Mouse (Mus musculus) ES-E14 (cell line): ENCODE data around the gene Cldn15. TPM values are rescaled to one million over a fixed set of nuclear protein-coding genes. Genes with fewer than 3 reads are reported as not detected.
"Not testable (repeated sequence)": the region's sequence is repeated elsewhere in the genome, so short reads cannot be mapped to it uniquely, and the experiment has no call there.

ENCODE experiments used
- DNase-seq: peaks from one replicate; pipeline ENCODE4 v3.0.0-alpha.2; 2013; ENCODE audit warnings: low read depth, low spot score
- H3K27ac ChIP-seq: 2 replicates; pipeline ENCODE4 v1.5.1; 2012; ENCODE audit warnings: low read depth, mild to moderate bottlenecking, low read length, moderate library complexity, mixed read lengths; ENCODE audit not compliant: poor library complexity, insufficient read depth, severe bottlenecking
- H3K36me3 ChIP-seq: 2 replicates; pipeline ENCODE4 v1.6.1; 2012; ENCODE audit warnings: mild to moderate bottlenecking, low read length, moderate library complexity, mixed read lengths; ENCODE audit not compliant: control insufficient read depth, poor library complexity, insufficient read depth, severe bottlenecking
- H3K4me1 ChIP-seq, 2 experiments: fragments of 150-350 bp in 1 of 2; sonication (generic) in 1 of 2; 2 replicates each; pipeline ENCODE4 v1.6.1; 2012; ENCODE audit warnings: low read length in 2 of 2, mild to moderate bottlenecking in 1 of 2, mixed read lengths in 1 of 2; ENCODE audit not compliant: control insufficient read depth in 2 of 2, insufficient read depth in 2 of 2, poor library complexity in 1 of 2
- H3K4me3 ChIP-seq, 2 experiments: fragments of 150-350 bp in 1 of 2; sonication (generic) in 1 of 2; 2 replicates each; pipeline ENCODE4 v1.5.1; 2012; ENCODE audit warnings: low read length in 2 of 2, low read depth in 1 of 2, mild to moderate bottlenecking in 1 of 2, mixed read lengths in 1 of 2; ENCODE audit not compliant: insufficient read depth in 1 of 2, poor library complexity in 1 of 2, severe bottlenecking in 1 of 2
- H3K9ac ChIP-seq: 2 replicates; pipeline ENCODE4 v1.6.1; 2012; ENCODE audit warnings: low read depth, mild to moderate bottlenecking, low read length, mixed read lengths; ENCODE audit not compliant: poor library complexity, insufficient read depth, severe bottlenecking
- H3K9me3 ChIP-seq: fragments of 150-350 bp; sonication (generic); 2 replicates; pipeline ENCODE4 v1.6.1; 2012; ENCODE audit warnings: low read depth, mild to moderate bottlenecking, low read length; ENCODE audit not compliant: control insufficient read depth, insufficient read depth
- CHD2 ChIP-seq: IDR thresholded peaks from 2 replicates; pipeline ENCODE4 v1.6.1; 2014; ENCODE audit warnings: mild to moderate bottlenecking, low read depth, low read length, inconsistent platforms
- HCFC1 ChIP-seq: IDR thresholded peaks from 2 replicates; pipeline ENCODE4 v1.6.1; 2012; ENCODE audit warnings: low read length, inconsistent platforms, borderline replicate concordance; ENCODE audit not compliant: insufficient read depth
- MAFK ChIP-seq: IDR thresholded peaks from 2 replicates; pipeline ENCODE4 v1.6.1; 2014; ENCODE audit warnings: mild to moderate bottlenecking, low read depth, low read length, inconsistent platforms; ENCODE audit not compliant: insufficient read depth
- ZC3H11A ChIP-seq: IDR thresholded peaks from 2 replicates; pipeline ENCODE4 v1.6.1; 2012; ENCODE audit warnings: low read depth, mild to moderate bottlenecking, inconsistent platforms, low read length, borderline replicate concordance
- ZNF384 ChIP-seq: IDR thresholded peaks from 2 replicates; pipeline ENCODE4 v1.6.1; 2012; ENCODE audit warnings: low read depth, low read length, inconsistent platforms
- in situ Hi-C, 2 experiments: fragments of 600-800 bp; cut with MboI; formaldehyde crosslinking; loops; one replicate each; pipeline ENCODE4 v1.15.1; 2025; ENCODE audit warnings: low sequenced_read_pairs in 2 of 2, inconsistent platforms in 1 of 2; ENCODE audit not compliant: unreplicated experiment in 2 of 2
- total RNA-seq: library from RNA; depleted of rRNA; stranded (reverse); fragments of 300-350 nt; gene quantifications from 2 replicates; pipeline ENCODE4 v1.2.3, GENCODE M21; 2012

Gene Cldn15
- total RNA-seq, 1 experiment = 0.94 TPM

DNA sequence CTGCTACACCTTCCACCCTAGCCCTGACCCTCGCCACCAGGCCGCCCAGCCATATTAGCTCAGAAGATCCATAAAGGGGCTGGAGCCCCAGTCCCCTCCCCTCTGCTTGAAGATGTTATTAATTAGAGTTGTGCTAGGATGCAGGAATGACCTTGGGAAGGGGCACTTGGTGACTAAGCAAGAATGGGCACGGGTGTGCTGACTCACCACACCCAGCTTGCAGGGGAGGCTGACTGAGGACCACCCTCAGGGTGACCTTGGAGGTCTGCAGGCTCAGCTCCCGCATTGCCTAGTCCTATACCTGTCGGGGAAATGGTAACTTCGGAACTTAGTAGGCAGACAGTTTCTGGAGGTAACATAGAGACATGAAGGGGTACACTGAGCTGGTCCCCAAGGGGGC, 32.5 kb upstream of the Cldn15 start:
- Histone ChIP-seq H3K9ac (no peak overlapping the region), H3K4me3 (no peak overlapping the region), H3K36me3 (peaks cover 14% of the 10 kb centered on the region; the same call in 1 of the 2 replicates), H3K4me1 (peaks cover 10 to 30% of the 10 kb centered on the region in 2 experiments), H3K9me3 (no peaks in the 10 kb centered on the region), H3K27ac (peak overlapping the region; percentile 14; the same call in 1 of the 2 replicates)
- in situ Hi-C loops = no loop called here
- no peak for DNase-seq
- peak; percentile 90 for TF ChIP-seq MAFK
- TF ChIP-seq ZNF384 = no peak

DNA sequence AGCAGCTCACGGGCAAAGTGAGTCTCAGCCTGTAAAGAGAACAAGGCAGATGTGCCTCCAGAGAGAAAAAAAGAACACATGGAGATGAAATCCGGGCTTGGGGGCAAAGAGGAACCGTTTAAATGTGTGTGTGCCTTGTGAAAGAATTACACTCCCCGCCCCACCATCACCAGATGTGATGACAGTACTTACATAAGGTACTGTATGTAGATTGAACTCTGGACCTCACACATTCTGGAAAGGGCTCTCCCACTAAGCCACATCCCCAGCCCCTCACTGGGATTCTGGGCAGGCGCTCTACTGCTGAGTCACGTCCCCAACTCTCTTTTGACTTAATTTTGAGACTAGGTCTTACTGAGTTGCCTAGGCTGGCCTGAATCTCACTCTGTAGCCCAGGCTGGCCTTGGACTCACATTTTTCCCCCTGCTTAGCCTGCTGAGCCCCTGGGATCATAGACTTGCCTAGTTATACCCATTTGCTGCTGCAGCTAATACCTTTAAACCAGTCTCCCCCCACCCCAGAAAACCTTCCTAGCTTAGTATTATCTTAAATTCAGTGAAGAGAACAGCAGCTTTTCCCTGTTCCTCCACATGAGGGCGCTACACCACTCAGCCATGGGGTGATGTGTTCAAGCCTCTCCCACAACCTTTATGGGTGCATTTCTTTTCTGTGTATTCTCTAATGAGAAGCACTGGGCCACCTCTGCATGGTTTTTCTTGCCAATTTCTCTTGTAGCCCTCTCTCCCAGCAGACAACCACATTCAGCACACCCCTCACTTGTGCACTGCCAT, 30.3 kb upstream of the Cldn15 start:
- Histone ChIP-seq H3K9ac (peak overlapping the region; percentile 36; the same call in 1 of the 2 replicates), H3K36me3 (peaks cover 8% of the 10 kb centered on the region; the same call in 1 of the 2 replicates), H3K9me3 (no peaks in the 10 kb centered on the region), H3K4me3 (no peak overlapping the region), H3K4me1 (peaks cover 8 to 26% of the 10 kb centered on the region in 2 experiments), H3K27ac (peak overlapping the region; percentile 80)
- in situ Hi-C loops = no loop called here
- no peak for DNase-seq
- TF ChIP-seq MAFK (peak; percentile 35; the same call in 1 of the 2 replicates), CHD2 (no peak)

DNA sequence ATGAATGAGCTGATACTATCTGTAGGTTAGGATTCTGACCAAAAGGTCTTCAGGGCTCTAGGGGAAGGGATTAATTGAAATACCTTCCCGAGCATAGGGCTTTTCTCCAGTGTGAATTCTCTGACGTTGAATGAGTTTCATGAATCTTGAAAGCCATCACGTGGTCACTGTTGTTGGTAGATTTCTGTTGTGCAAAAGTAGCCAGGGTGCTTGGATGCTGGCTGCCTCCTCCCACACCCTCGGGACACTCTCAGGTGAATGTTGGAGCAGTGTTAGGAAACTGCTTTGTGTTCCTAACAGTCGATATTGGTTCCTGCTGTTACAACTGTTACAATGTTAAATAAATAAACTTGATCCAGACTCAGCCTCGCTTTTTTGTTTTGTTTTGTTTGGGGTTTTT, 29.7 kb upstream of the Cldn15 start:
- TF ChIP-seq CHD2 = no peak
- no peak for TF ChIP-seq HCFC1
- no peak for TF ChIP-seq ZNF384
- no peak for TF ChIP-seq MAFK
- no peak for TF ChIP-seq ZC3H11A
- DNase-seq = no peak
- H3K4me1 ChIP-seq = peaks cover 8 to 23% of the 10 kb centered on the region in 2 experiments
- H3K9me3 ChIP-seq = no peaks in the 10 kb centered on the region
- H3K9ac ChIP-seq = no peak overlapping the region
- peaks cover 4% of the 10 kb centered on the region; the same call in 1 of the 2 replicates for H3K36me3 ChIP-seq
- in situ Hi-C loops = no loop called here
- H3K4me3 ChIP-seq = no peak overlapping the region
- peak overlapping the region; percentile 80 for H3K27ac ChIP-seq

DNA sequence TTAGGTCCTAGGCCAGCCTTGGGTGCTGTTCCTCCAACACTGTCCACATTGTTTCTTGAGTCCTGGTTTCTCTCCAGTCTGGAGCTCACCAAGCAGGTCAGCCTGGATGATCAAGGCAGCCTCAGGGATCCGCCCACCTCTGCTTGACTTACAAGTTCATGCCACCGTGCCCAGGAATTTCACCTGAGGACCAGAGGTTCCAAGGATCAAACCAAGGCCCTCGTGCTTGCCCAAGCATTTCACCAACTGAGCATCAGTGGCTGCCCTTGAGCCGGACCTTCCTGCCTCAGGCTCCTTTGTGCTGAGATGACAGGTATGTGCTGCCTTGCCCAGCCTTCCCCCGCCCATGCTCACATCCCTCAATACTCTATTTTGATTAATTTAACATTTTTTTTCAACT, 28.8 kb upstream of the Cldn15 start:
- in situ Hi-C loops = no loop called here
- TF ChIP-seq HCFC1 (no peak), CHD2 (no peak), ZNF384 (no peak), ZC3H11A (no peak), MAFK (no peak)

DNA sequence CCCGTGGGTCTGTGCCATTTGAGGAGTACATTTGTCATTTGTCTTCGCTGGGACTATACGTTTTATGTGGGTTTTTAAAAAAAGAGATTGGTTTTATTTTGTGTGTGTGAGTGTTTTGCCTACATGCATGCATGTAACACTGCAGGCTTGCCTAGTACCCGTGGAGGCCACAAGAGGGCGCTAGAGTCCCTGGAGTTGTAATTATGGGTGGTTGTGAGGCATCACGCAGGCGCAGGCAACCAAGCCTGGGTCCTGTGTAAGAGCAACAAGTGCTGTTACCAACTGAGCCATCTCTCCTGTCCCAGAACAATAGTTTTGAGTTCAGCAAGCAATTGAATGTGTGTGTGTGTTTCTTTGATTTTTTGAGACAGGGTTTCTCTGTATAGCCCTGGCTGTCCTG, 27.1 kb upstream of the Cldn15 start:
- H3K4me3 ChIP-seq = no peak overlapping the region
- peaks cover 4 to 21% of the 10 kb centered on the region in 2 experiments; a peak in 3 of 4 replicates for H3K4me1 ChIP-seq
- no peak for DNase-seq
- peaks cover 7% of the 10 kb centered on the region; the same call in 1 of the 2 replicates for H3K36me3 ChIP-seq
- in situ Hi-C loops = no loop called here
- no peaks in the 10 kb centered on the region for H3K9me3 ChIP-seq
- no peak overlapping the region for H3K27ac ChIP-seq
- TF ChIP-seq CHD2 (no peak), MAFK (no peak)
- H3K9ac ChIP-seq = no peak overlapping the region

More for the DNA sequence above, 28.8 kb upstream of the Cldn15 start:
- Histone ChIP-seq H3K4me3 (no peak overlapping the region), H3K36me3 (peaks cover 7% of the 10 kb centered on the region; the same call in 1 of the 2 replicates), H3K9ac (no peak overlapping the region), H3K9me3 (no peaks in the 10 kb centered on the region), H3K27ac (peak overlapping the region; percentile 42), H3K4me1 (peaks cover 9 to 25% of the 10 kb centered on the region in 2 experiments)
- DNase-seq = no peak

DNA sequence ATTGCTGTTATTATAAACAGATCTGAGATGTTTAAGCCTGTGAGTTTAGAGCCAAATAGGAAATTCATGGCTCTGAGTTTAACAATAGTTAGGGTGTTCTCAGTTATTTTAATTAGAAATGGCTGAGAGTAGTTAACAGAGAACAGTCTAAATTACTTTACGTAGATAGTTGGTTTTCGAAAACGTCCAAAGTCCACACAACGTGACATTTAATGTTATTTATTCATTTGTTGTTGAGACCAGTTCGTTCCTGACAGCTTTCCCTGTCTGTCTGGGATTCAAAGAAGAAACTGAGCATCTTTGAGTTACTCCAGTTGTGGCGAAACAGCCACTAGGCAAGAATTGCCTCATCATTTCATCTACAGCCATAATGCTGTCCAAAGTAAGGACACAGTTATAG, 26.4 kb upstream of the Cldn15 start:
- DNase-seq = not testable (repeated sequence)

More for the DNA sequence above, 26.4 kb upstream of the Cldn15 start:
- H3K36me3 ChIP-seq, H3K4me3 ChIP-seq, H3K9me3 ChIP-seq, in situ Hi-C loops, H3K9ac ChIP-seq: not testable (repeated sequence)
- peak overlapping the region; percentile 72 for H3K27ac ChIP-seq
- peaks cover 3 to 17% of the 10 kb centered on the region in 2 experiments; a peak in 3 of 4 replicates for H3K4me1 ChIP-seq
